Mouse (Mus musculus): ENCODE results near the gene Slc5a3. TPM values are rescaled to one million over a fixed set of nuclear protein-coding genes. Genes with fewer than 3 reads are reported as not detected.

Gene Slc5a3
- 23.6 and 33.2 TPM in 2 replicates for total RNA-seq (2021)
- long read RNA-seq, full-length matches to known transcripts = 1 of 1 reads
- long read RNA-seq, partial matches to known transcripts = 0 of 1 reads
- long read RNA-seq, other reads (novel, unspliced or antisense) = 0 of 1 reads

DNA sequence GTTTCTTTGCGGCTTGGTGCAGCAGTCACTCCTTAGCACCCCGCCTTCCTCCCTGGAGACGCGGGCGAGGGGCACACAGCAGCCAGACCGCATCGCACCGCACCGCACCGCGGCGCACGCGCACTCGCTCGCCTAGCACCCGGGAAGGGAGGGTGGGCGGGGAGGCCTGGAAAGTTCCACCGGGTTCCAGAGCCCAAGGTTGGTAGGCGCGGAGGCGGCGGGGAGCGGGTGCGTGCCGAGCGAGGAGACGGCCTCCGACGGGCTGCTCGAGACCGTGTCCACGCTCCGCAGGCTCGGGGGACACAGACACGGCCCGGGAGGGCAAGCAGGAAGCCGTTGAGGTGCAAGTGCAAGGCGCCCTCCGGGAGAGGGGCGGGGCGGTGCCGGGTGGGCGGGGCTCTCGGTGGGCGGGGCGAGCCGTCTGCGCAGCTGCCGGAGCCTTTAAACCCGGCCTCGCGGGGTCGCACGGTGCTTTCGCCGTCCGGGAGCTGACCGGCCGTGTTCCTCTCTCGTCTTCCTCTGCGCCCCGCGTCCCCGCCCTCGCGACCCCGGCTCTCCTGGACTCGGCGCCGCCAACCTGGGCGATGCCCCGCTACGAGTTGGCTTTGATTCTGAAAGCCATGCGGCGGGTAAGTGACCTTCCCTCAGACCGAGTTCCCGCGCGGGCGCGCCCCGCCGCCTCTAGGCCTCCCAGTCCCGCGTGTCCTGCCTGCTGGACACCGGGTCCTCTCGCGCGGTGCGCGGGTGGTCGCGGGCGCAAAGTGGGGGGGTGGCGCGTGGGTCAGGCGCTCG, at the start of gene Slc5a3, which contains the start of the genes Mrps6 and Gm49711:
Gene Slc5a3, plus strand, starts transcription at position 471 of the 792 bp plus-strand sequence.
Gene Mrps6, plus strand, starts transcription at position 419 of the 792 bp plus-strand sequence.
Gene Gm49711, plus strand, starts transcription at position 465 of the 792 bp plus-strand sequence.
- peak; percentile 92 for DNase-seq

DNA sequence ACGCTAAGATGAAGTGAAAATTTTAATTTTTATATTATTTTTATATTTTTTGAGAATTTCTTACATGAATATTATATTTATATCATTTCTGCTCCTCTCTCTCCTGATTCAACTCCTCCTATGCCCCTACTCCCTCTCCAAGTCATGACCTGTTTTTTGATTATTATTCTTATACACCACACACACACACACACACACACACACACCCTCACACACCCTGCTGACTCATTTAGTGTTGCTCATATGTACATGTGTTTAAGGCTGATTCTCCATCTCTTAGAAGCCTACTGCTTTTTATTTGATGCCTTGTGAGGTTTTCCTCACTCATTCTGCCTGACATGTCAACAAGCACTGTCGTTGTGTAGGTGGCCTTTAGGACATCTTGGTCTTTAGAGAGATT, 48.5 kb upstream of the Slc5a3 start:
- DNase-seq = no peak

DNA sequence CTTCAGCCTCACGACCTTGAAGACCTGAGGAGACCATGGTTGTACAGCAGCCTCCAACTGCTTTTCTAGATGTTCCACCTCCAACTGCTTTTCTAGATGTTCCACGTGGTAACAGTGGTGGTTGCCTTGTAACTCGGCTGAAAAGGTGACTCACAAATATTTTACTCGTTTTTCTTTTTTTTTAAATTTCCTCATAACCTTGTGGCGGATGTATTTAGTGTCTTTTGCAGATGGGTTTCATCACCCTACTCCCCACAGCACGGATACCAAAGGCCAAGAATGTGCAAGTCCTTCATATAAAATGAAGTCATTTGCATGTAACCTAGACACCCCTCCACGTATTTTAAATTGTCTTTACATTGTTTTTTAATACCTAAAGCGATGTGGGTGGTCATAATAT, 41.3 kb upstream of the Slc5a3 start:
- DNase-seq = no peak

DNA sequence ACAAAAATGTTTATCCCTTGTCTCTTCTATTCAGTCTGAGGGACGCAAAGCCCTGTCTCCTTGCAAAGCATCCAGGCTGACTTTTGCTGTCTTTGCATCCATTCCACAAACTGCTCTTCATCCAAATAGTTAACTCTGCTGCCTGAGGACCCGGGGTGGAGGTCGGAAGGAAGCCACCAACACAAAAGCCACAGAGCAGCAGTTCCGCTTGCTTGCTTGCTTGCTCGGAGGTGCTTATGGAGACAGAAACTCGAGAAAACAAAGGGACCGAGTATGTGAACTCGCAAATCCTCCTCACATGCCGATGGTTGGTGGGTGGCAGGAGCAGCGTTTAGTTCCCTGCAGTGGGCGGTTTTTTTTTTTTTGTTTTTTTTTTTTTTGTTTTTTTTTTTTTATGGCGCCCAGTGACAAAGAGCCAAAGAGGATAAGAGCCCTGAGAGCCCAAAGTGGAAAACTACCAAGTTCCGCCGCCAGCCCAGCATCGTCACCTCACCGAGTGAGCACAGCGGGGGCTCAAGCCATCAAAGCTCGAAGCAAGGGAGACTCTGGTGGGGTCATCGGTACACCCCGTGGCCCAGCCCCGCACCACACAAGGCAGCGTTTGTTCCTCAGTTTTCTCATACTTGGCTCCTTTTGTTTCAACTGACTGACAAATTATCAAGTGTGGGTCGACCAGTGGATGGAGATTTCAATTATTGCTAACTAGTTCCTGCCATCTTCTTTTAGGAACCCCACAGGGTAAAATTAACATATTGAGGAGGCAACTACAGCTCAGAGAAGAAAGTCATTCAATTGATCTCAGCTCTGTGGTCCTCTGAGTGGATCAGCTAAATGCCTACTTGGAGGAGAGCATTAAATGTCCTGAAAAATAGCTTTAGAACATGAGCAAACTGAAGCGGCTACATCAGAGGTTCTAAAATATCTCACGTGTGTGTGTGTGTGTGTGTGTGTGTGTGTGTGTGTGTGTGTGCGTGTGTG, 38.7 kb upstream of the Slc5a3 start:
- DNase-seq = peak; percentile 50

DNA sequence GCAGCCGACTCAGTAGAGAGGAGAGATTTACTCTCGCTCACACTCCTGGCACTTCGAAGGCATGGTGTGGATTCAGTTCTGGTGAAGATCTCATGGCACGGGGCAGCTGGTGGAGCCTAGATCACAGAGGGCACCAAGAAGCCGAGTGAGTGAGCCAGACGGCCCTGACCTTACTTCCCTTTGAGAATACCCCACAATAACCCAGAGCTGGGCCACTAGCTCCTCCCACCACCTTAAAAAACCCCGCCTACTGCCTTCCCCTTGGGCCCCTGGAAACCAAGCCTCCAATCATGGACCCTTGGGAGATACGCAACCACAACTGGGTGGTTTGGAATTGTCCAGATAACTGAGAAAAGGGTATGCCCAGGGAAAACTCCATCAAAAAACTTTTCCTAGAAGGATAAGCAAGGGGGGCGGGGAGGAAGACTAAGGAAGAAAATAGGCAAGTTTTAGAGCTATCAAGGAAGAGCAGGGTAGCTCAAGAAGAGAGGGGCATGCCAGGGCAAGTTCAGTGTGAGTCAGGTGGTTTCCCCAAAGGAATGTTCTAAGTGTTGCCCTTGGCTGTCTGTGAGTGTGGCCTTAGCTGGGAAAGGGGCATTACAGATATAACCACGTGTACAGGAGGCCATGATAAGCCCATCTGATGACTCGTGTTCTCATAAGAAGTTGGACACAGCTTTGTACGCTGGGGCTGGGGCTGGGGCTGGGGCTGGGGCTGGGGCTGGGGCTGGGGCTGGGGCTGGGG, 36.3 kb upstream of the Slc5a3 start:
- no peak for DNase-seq

DNA sequence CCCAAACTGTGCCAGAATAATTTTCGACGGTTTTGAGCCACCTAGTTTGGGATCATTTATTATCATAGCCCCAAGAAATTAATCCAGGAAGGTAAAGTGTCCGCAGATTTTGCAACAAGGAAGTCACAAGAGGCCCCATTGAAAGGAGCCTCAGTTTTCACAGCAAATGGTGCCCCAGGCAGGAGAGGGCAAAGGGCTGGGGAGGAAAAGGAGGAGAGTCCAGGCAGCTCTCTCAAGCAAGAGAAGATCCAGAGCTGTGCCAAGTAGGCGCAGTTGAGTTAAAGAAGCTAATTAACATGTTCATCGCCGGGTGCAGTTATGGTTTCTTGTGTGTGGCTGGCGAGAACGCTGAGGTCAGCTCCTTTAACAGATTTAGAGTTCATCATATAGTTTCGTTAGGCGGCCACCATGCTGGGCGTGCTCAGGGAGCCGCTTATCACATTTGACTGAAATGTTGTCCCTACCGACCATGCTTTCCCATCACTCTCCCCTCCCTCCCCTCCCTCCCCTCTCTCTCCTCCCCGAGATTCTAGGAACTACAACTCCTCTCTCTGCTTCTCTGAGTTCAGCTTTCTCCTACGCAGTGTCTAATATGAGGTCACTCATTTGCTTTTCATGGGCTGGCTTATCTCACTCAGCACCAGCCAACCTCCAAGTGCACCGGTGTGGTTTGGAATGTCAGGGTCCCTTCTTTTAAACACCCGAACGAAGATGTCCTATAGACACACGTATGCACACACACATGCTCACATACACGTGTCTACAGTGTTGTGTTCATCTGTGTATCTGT, 35.4 kb upstream of the Slc5a3 start:
- no peak for DNase-seq

DNA sequence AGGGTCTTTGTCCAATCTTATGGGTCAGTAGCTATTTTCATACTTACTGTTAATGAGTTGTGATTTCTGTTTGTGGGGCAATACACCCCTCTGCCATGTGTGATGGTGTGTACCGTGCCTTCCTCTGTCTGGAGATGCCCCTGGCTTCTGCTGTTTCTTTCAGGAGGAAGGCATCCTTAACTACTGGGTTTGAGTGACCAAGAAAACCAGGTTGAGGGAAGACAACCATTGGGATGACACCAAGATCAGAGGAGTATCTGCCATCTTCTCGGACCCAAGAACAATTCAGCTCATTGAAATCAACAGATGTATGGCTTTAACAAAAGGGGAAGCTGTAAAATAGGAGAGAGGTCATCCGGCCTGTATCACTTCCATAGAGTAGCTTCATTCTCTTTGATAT, 24.8 kb upstream of the Slc5a3 start:
- DNase-seq = no peak

DNA sequence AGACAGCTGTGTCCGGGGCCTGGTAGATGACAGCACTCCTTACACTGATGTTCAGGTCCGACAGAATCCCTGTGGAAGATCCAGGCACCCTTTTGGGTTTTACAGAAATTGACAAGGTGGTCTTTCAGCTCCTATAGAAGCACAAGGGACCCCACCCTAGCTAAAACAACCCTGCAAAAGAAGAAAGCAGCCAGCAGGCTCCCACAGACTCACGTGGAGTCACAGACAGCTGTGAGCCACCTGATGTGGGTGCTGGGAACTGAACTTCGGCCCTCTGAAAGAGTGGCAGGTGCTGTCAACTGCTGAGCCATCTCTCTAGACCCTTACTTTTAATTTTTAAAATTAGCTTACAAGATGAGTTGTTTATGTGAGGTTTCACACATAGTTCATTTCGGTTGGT, 23.4 kb upstream of the Slc5a3 start:
- no peak for DNase-seq

DNA sequence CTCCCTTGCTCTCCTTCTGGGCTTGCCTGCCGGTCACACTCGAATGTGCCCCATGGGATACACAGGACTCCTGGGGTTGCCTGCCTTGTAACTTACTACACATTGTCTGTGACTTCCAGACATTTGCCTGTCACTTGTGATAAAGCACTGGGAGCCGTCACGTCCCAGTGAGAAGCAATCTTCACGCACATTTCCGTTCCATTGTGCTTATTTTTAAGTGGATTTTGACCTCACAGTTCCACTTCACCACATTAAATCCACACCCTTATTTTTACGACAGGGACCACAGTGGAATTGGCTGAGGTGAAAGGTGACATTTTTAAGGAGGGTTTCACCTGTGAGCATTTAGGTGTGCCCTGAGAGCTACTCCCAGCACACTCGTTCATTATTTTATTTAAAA, 21.4 kb upstream of the Slc5a3 start:
- DNase-seq = no peak

DNA sequence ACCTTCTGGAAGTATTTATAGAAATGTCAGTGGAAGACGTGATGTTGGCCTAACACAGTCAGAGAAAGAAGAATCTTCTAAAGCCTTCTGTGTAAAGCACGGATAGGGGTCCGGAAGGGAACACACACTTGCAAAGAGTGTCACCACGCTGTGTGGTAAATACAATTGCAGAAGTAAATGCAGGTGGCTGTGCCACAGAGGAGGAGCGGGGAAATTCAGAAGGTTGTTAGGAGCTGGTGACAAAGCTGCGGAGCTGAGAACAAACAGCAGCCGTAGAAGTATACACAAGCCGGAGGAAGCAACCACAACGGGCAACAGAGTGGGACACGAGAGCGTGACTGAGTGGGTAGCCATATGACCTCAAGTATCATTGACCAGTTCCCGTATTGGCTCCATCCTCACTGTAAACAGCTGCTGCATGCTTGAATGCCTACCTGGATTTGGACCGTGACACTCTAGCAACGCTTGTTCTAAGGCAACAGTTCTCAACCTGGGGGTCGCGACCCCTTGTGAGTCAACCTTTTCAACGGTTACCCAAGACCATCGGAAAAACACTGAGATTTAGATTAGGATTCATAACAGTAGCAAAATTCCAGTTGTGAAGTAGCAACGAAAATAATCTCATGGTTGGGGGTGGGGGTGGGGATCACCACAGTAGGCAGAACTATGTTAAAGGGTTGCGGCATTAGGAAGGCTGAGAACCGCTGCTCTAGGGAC, 20.1 kb upstream of the Slc5a3 start:
- DNase-seq = no peak

DNA sequence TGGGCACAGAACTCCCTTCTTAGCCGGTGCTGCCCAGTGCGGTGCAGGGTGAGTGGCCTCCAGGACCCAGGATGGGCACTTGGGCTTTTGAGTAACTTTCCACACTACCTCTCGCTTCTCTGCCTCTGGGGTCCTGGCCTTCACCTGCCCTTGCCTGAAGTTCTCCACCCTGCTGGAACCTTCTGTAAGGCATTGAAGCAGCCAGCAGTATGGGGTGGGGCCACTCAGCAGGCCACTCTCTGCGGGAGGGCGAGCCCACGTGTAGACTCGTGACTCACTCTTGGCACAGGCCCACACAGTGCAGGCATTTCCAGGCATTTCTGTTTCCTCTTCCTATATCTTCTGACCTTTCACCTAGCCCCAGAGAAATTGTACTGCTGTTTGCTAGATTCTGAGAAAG, 18.7 kb upstream of the Slc5a3 start:
- no peak for DNase-seq

DNA sequence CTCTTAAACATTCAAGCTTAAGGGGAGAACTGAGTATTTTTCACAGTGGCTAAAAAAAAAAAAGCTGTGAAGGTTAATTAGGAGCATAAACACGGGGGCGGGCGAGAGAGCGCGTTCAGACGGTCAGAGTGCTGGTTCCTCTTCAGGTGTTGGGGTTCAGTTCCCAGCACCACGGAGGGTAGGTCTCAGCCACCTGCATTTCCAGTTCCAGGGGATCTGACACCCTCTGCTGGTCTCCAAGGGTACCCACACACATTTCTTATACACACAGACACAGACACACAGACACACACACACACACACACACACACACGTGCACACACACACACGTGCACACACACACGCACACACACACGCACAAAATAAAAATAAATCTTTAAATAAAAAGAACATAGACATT, 18.2 kb upstream of the Slc5a3 start:
- DNase-seq = no peak

DNA sequence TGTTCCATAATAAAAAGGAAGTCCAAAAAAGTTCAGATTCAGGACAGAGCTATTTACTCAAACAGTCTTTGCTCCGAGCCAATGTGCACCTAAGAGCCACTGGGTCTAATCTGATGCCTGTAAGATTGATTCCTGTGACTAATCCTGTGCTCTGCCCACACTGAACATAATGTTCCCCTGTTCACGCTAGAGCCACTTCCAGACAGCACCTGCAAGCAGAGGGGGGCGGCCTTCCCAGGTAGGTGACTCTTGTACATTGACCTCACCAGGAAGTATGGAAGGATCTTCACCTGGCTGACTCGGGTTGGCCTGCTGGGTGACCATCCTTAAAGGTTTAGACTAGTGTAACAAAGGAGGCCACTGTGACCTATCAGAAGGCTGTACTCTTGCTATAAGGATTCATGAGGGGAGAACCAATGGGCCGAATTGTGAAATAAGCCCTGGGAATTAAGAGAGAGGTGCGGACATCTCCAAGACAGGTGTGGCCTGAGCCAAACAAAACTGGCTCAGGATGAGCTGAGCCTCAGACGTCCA, 6.3 kb upstream of the Slc5a3 start:
- DNase-seq = no peak

DNA sequence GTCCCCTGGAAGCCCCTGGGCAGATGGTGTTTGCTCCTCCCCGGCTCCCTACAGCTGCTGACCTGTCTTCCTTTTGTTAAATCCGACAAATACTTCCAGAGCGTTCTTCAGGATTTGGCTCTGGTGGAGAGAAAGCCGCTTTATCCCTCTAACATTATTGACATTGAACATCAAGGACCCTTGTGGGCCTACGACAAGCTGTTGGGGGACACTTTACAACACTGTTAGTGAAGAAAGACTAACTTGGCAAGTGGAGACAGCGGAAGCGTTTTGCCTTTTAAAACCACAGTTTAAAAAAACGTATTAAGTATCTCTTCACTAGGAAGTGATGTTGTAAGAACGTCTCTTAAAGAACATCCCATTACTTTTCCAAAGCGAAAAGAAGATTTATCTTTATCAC, 5.6 kb upstream of the Slc5a3 start:
- DNase-seq = no peak

DNA sequence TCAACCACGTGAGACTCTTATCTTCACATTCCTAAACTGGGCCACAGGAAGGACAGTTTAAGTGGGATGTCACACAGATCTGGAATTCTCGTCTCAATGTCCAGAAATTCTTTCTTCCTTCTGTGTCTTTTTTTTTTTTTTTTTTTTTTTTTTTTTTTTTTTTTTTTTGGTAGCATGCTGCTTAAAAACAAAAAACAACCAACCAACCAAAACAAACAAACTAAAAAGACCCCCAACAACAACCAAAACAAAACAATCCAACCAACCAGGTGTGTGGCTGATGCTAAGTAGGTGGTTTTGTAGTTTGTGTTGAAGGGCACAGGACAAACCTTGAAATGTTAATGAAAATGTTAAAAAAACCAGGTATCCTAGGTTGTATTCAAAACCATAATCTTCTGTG, 1.4 kb upstream of the Slc5a3 start:
- no peak for DNase-seq

DNA sequence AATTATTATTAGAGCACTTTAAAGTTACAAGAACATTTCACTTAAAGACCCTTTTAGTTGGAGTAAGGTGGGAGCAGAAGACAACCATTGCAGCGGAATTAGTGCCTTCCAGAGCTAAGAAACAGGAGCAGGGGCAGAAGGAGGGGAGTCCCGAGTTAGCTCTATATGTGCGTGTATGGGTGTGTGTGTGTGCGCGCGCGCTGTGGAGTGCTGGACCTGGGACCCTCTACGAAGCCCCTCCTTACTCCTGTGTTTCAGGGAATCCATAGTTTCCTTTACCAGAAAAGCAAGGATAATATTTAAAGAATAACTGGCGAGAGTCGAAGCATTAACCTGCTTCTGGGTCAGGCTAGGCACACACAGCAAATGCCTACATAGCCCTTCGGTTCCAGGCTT, 668 bp upstream of the Slc5a3 start:
- no peak for DNase-seq

DNA sequence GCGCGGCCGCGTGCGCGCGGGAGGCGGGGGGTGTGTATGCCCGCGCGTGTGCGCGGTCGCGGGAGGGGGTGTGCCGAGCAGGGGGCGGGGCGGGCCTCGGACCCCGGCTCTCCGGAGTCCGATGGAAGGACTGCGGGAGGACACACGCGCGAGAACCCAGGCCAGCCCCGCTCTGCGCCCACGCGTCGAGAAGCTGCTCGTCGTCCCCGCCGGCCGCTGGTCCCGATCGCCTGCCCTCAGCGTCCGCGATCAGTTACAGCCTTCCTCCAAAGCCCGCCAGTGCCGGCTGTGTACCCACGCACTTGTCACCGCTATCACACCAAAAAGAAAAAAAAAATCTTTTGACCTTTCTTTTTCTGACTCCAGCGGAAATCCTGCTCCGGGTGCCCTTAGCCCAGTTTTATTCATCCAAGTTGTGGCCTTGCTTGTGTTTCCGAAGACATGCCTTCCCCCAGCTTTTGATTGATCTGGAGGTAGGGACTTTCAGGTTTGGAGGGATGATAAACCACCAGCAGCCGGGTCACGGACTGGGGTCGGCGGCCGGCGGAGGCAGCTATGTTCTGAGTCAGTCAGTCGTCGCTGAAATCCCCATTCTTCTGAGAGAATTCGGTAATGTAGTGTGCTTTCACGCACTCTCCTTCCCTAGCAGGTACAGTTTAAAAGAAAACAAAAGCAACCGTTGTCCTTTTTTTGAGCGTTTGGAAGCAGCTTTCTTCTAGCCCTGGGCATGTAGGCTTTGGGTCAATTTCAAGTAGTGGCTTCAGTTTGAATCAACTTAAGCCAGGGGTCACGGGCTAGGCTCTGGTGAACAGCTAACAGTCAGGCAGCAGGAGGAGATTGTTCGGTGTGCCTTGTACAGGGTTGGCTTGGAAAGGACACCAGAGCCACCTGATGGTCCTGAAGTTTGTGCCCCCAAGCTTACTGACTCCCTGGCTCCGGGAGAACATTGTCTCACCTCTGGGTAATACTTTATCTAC, 810 bp downstream of the Slc5a3 start:
- peak; percentile 41 for DNase-seq

DNA sequence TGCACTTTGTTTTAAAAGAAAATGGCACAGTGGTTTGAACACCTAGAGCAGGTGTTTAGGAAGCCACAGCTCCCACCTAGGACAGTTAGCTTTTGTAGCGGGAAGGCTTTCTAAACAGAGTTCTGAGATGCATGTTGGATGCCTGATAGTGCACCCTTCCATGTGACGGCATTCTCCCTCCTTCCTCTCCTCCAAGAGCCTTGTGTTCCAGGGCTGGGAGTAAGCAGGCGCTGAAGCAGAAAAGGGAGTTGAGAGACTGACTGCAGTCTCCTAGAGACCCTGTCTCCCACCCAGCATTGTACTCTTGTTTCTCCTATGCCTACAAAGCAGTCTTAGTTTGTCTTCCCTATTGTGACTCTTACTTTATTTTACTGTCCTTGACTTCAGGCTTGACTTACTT, 2.1 kb downstream of the Slc5a3 start:
- no peak for DNase-seq

DNA sequence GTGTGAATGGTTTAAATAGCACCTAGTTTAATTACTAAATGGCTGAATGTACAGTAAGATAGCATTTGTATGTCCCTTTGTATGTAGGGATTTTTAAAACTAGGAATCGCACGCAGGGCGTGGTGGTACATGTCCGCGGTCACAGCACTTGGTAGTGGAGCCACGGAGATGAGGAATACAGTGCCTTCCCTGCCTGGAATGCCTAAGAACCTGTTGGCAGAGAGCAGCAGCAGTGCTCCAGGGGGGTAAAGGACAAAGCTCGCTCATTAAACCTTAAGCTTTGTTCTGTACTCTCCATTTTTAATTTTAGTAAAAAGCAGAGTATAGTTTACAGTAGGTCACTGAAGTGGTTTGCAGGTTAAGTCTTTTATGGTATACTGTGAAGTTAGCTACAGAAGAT, 3.5 kb downstream of the Slc5a3 start:
- no peak for DNase-seq
